Mouse (Mus musculus): ENCODE results near the gene Runx1. TPM values are rescaled to one million over a fixed set of nuclear protein-coding genes. Genes with fewer than 3 reads are reported as not detected.

Gene Runx1
- polyA plus RNA-seq, 1 experiment = 2.4 TPM

GRCm38 (mm10) chr16:92697227-92697736, 128.7 kb downstream of the Runx1 start:
- Histone ChIP-seq H3K4me1 (ENCODE audit: control insufficient read depth, insufficient read depth, low read length) (no peaks in the 10 kb centered on the region), H3K9ac (ENCODE audit: low read depth, poor library complexity, severe bottlenecking) (peak overlapping the region; percentile 64), H3K9me3 (replicated peaks; ENCODE audit: control insufficient read depth, insufficient read depth, low read length, poor library complexity, severe bottlenecking) (no peaks in the 10 kb centered on the region), H3K27me3 (ENCODE audit: control insufficient read depth, insufficient read depth, low read length, poor library complexity, severe bottlenecking) (peaks cover 2% of the 10 kb centered on the region; the same call in 1 of the 2 replicates), H3K4me3 (ENCODE audit: low read depth, low read length) (peak overlapping the region; percentile 83), H3K36me3 (ENCODE audit: control insufficient read depth, insufficient read depth, low read length, poor library complexity, severe bottlenecking) (no peaks in the 10 kb centered on the region), H3K27ac (ENCODE audit: insufficient read depth, low read length) (no peak overlapping the region)
- TF ChIP-seq CTCF (IDR thresholded peaks at IDR 0.05; ENCODE audit: low read depth, low read length) (no peak), POLR2A (IDR thresholded peaks at IDR 0.05; ENCODE audit: insufficient read depth, low read length) (no peak), EP300 (IDR thresholded peaks at IDR 0.05; ENCODE audit: insufficient read depth, low read depth, low read length) (no peak)

GRCm38 (mm10) chr16:92696411-92697015, 129.4 kb downstream of the Runx1 start:
- Histone ChIP-seq H3K27ac (ENCODE audit: insufficient read depth, low read length) (no peak overlapping the region), H3K9me3 (replicated peaks; ENCODE audit: control insufficient read depth, insufficient read depth, low read length, poor library complexity, severe bottlenecking) (no peaks in the 10 kb centered on the region), H3K9ac (ENCODE audit: low read depth, poor library complexity, severe bottlenecking) (no peak overlapping the region), H3K4me3 (ENCODE audit: low read depth, low read length) (peak overlapping the region; percentile 35), H3K36me3 (ENCODE audit: control insufficient read depth, insufficient read depth, low read length, poor library complexity, severe bottlenecking) (no peaks in the 10 kb centered on the region), H3K27me3 (ENCODE audit: control insufficient read depth, insufficient read depth, low read length, poor library complexity, severe bottlenecking) (peaks cover 2% of the 10 kb centered on the region; the same call in 1 of the 2 replicates), H3K4me1 (ENCODE audit: control insufficient read depth, insufficient read depth, low read length) (no peaks in the 10 kb centered on the region)
- TF ChIP-seq POLR2A (IDR thresholded peaks at IDR 0.05; ENCODE audit: insufficient read depth, low read length) = no peak
- no peak for TF ChIP-seq CTCF (IDR thresholded peaks at IDR 0.05; ENCODE audit: low read depth, low read length)
- TF ChIP-seq EP300 (IDR thresholded peaks at IDR 0.05; ENCODE audit: insufficient read depth, low read depth, low read length) = no peak

GRCm38 (mm10) chr16:92695981-92696380, 130.0 kb downstream of the Runx1 start:
- TF ChIP-seq EP300 (IDR thresholded peaks at IDR 0.05; ENCODE audit: insufficient read depth, low read depth, low read length) (no peak), POLR2A (IDR thresholded peaks at IDR 0.05; ENCODE audit: insufficient read depth, low read length) (no peak), CTCF (IDR thresholded peaks at IDR 0.05; ENCODE audit: low read depth, low read length) (no peak)
- peak overlapping the region; percentile 41; the same call in 1 of the 2 replicates for H3K4me3 ChIP-seq (ENCODE audit: low read depth, low read length)
- H3K36me3 ChIP-seq (ENCODE audit: control insufficient read depth, insufficient read depth, low read length, poor library complexity, severe bottlenecking) = no peaks in the 10 kb centered on the region
- peaks cover 2% of the 10 kb centered on the region; the same call in 1 of the 2 replicates for H3K27me3 ChIP-seq (ENCODE audit: control insufficient read depth, insufficient read depth, low read length, poor library complexity, severe bottlenecking)
- H3K9ac ChIP-seq (ENCODE audit: low read depth, poor library complexity, severe bottlenecking) = no peak overlapping the region
- no peak overlapping the region for H3K27ac ChIP-seq (ENCODE audit: insufficient read depth, low read length)
- no peaks in the 10 kb centered on the region for H3K4me1 ChIP-seq (ENCODE audit: control insufficient read depth, insufficient read depth, low read length)
- H3K9me3 ChIP-seq (replicated peaks; ENCODE audit: control insufficient read depth, insufficient read depth, low read length, poor library complexity, severe bottlenecking) = no peaks in the 10 kb centered on the region

GRCm38 (mm10) chr16:92695200-92695921, 130.6 kb downstream of the Runx1 start:
- H3K9ac ChIP-seq (ENCODE audit: low read depth, poor library complexity, severe bottlenecking) = no peak overlapping the region
- no peaks in the 10 kb centered on the region for H3K9me3 ChIP-seq (replicated peaks; ENCODE audit: control insufficient read depth, insufficient read depth, low read length, poor library complexity, severe bottlenecking)
- H3K27me3 ChIP-seq (ENCODE audit: control insufficient read depth, insufficient read depth, low read length, poor library complexity, severe bottlenecking) = peaks cover 2% of the 10 kb centered on the region; the same call in 1 of the 2 replicates
- H3K27ac ChIP-seq (ENCODE audit: insufficient read depth, low read length) = no peak overlapping the region
- H3K36me3 ChIP-seq (ENCODE audit: control insufficient read depth, insufficient read depth, low read length, poor library complexity, severe bottlenecking) = no peaks in the 10 kb centered on the region
- TF ChIP-seq POLR2A (IDR thresholded peaks at IDR 0.05; ENCODE audit: insufficient read depth, low read length) (no peak), CTCF (IDR thresholded peaks at IDR 0.05; ENCODE audit: low read depth, low read length) (no peak), EP300 (IDR thresholded peaks at IDR 0.05; ENCODE audit: insufficient read depth, low read depth, low read length) (no peak)
- peak overlapping the region; percentile 41 for H3K4me3 ChIP-seq (ENCODE audit: low read depth, low read length)
- H3K4me1 ChIP-seq (ENCODE audit: control insufficient read depth, insufficient read depth, low read length) = no peaks in the 10 kb centered on the region

- H3K9me3 ChIP-seq (replicated peaks; ENCODE audit: control insufficient read depth, insufficient read depth, low read length, poor library complexity, severe bottlenecking) = no peaks in the 10 kb centered on the region
- H3K27ac ChIP-seq (ENCODE audit: insufficient read depth, low read length) = no peak overlapping the region
- no peak overlapping the region for H3K9ac ChIP-seq (ENCODE audit: low read depth, poor library complexity, severe bottlenecking)
- no peaks in the 10 kb centered on the region for H3K4me1 ChIP-seq (ENCODE audit: control insufficient read depth, insufficient read depth, low read length)
- no peak for TF ChIP-seq EP300 (IDR thresholded peaks at IDR 0.05; ENCODE audit: insufficient read depth, low read depth, low read length)
- TF ChIP-seq CTCF (IDR thresholded peaks at IDR 0.05; ENCODE audit: low read depth, low read length) = no peak
- no peak for TF ChIP-seq POLR2A (IDR thresholded peaks at IDR 0.05; ENCODE audit: insufficient read depth, low read length)
- H3K27me3 ChIP-seq (ENCODE audit: control insufficient read depth, insufficient read depth, low read length, poor library complexity, severe bottlenecking) = peaks cover 2% of the 10 kb centered on the region; the same call in 1 of the 2 replicates
- no peak overlapping the region for H3K4me3 ChIP-seq (ENCODE audit: low read depth, low read length)
- no peaks in the 10 kb centered on the region for H3K36me3 ChIP-seq (ENCODE audit: control insufficient read depth, insufficient read depth, low read length, poor library complexity, severe bottlenecking)
Observed at GRCm38 (mm10) chr16:92694496-92695106, 131.3 kb downstream of the Runx1 start.
